Mouse (Mus musculus): Measurements from ENCODE around the gene Krt23.
A peak's percentile ranks its signal among the peaks of the same experiment; 100 is the strongest.

Gene Krt23

DNA sequence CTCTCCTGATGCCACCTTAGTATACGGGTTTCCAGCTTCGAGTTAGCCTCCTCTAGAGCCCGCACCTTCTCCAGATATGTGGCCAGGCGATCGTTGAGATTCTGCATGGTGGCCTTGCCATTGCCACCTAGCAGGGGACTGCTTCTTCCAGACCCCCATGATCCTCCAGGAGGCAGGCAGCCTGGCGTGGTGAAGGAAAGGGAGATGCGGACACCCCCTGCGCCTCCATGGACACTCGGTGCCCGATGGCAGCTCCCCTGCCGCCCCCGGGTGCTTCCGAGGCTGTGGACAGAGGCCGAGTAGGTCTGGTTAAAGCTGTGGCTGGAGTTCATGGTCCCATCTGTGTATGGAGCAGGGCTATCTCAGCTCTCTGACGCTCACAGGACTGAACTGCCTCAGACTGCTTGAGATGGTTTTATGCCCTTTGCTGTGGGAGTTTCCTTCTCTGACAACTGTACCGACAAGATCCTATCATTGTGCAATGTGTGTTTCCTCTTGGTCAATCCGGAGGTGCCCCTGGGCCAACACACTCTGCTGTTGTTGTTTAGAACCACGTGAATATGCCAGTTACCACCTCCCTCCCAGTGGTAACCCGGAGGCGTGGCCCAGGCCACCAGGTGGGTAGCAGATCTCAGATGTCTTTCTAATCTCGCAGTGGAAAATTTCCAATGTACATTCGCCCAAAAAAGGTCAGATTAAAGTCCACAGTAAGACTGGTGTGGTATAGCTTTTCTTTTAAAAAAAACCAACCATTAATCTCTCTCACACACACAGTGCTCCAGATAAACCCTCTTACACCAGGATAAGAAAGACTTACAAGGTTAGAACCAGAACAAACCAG is at the start of gene Krt23:
Gene Krt23, minus strand, starts transcription at position 405 of the 841 bp plus-strand sequence.
- DNase-seq (ENCODE audit: low spot score), result peak; percentile 38

DNA sequence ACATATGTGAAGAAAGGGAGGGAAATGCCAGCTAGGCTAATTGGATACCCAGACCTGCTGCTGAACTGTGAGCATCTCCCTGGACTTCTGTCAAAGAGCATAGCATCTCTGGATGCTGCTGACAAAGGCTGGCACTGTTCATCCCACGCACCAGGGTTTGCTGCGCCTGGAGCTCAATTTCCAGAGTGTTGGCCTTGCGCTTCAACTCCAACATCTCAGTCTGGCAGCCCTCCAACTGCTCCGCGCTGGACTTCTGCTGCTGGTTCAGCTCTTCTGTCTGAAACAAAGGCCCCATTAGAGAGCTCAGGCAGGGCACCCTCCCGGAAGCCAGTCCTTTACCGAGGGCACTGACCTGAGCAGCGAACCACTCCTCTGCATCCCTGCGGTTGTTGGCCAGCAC is 46.8 kb upstream of the Krt23 start:
- no peak for DNase-seq (ENCODE audit: low spot score)

DNA sequence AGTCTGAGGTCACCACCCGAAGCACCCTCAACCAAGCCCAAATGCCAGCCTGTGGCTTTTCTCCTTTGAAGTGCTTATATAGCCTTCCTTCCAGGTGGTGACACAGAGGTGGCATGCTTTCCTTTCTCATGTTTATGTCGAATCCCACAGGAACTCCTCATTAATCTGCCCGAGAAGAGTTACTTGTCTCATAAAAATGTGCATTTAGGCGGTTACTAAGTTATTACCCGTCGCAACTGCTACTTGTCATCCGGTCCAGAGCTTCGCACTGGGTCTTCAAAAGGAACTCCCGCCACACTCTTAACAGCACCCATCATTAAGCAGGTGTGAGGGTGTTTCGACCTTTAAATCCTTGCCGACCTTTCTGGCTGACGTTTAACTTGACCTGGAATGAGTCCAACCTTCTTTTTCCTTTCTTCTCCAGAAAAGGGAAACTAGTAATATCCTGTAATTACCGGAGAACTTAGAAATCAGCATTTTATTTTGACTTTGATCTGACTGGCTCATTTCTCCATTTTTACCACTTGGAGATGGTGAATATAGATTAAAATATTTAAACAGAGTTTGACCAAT is 28.4 kb upstream of the Krt23 start, which contains the start of gene Krt39:
Gene Krt39, minus strand, starts transcription at position 51 of the 573 bp plus-strand sequence.
- no peak for DNase-seq (ENCODE audit: low spot score)

DNA sequence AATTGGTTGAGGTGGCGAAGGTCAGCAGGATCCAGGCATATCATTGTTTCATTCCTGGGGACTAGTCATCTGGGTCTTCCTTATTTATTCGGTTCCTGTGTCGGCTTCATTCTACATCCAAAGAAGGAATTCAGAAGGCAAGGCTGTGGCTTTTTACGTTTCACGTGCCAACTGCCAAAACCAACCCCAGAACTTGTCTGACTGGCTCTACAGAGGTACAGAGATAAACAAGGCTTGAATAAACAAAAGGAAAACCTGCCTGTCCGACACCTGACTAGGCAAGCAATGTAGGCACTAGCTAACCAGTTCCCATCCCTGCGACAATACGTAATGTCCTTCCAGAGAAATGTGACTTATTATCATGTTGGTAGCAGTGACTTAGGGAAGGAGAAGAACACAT is 21.2 kb upstream of the Krt23 start:
- no peak for DNase-seq (ENCODE audit: low spot score)

DNA sequence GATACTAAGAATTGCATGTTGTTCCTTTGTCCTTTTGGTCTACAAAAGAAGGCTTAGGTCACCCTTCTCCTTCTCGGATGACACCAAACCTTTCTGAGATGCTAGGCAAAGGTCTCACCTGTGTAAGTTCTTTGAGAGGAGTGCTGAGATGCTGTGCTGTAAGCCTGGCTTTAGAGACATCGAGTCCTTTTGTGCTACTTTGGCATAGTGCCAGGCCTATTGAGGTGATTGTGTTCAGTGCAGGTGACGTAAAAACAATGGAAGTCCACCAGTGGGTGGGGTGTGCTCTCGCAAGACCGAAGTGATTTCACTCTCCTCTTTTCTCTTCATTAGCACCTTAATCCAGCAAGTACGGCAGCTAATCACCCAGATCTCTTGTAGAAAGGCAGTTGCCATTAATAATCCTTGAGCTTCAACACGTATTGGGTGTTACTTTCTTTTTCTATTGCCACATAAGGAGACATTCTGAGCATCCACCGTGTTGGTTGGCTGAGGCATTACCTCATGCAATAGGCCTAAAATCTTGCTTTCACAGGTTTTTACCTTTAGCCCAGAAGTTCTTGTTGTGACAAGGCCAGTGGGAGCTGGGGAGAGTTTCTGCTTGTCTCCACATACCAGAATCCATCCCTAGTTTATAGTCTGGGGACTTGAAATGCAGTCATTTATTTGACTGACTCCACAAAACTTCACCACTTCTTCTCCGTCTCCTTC is 7.3 kb upstream of the Krt23 start:
- no peak for DNase-seq (ENCODE audit: low spot score)

DNA sequence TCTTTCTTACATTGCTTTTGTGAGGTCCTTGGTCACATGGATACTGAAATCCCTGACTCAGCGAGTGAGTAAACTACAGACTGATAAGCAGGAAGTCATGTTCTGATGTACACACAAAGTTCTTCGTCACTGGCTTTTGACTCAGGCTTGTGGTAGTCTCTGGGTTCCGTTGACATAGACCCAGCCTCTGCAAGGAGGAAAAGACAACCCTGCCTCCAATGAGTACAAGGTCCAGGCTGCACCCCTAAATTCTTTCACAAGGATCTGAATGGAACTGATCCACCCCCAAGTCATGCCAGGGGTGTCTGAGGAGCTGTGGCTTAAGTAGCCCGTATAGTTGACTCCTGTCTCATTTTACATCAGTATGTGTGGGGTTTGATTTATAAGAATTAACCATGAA is 3.5 kb upstream of the Krt23 start:
- DNase-seq (ENCODE audit: low spot score), result no peak

DNA sequence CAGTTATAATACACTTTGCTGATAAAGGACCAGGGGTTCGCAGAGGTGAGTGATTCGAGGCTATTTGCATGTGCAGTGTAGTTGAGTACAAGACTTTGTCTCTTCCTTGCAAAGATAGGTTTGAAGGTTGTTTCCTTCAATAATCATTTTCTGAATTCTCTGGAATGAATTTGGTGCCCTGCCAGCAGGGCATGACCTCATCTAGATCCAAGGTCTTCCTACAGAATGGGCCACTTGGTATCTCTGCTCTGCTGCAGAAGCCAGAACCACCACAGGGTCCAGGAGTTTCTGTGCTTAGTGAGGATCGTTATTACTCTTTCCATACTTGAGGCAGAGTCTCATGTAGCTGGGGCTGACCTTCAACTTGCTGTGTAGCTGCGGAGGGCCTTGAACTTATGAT is 1.8 kb upstream of the Krt23 start:
- DNase-seq (ENCODE audit: low spot score), result no peak

DNA sequence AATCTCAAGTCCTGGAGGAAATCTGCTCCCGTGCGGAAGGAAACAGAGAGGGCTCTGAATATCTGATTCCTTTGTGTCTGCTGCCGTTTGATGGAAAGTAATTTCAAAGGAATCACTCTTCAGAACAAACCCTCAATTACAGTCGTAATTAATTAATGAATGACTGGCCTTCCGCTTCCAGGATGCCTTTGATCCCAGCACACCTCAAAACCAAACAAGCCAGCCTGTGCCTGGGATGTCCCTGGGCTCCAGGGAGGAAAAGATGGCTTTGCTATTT is 575 bp upstream of the Krt23 start:
- DNase-seq (ENCODE audit: low spot score), result no peak

DNA sequence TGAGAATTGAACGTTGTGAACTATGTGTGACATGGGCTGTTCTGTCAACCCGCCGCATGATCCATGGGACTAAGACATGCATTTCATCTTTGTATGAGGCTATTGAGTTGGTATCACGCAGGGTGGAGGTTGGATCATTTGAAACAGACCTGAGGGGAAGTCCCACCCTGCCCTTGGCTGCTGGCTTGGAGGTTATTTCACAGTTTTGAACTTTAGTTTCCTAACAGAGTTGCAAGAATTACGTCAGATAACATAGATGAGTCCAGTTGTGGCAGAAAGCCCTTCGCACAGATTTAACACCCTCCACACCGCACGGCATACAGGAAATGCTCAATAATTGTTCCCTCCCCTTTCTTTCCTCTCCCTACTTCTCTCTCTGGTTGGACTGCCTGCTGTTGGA is 1.9 kb downstream of the Krt23 start:
- no peak for DNase-seq (ENCODE audit: low spot score)

DNA sequence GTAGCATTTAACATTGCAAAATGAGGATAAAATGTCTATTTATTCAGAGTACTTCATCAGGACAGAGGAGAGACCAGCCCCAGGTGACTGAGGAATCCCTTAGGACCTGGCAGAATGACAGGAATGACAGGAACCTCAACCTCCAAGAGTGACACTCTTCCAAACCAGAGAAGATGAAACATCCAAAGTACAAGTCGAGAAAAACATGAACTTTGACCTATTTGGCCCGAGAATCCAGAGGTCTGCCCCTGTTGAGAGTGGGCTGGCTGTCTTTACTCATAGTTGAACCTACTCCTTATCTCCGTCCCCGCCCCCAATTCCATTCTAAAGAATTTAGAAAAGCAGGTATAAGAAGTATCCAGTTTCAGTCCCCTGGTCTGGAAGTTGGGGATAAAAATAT is 2.3 kb downstream of the Krt23 start:
- DNase-seq (ENCODE audit: low spot score), result peak; percentile 48

DNA sequence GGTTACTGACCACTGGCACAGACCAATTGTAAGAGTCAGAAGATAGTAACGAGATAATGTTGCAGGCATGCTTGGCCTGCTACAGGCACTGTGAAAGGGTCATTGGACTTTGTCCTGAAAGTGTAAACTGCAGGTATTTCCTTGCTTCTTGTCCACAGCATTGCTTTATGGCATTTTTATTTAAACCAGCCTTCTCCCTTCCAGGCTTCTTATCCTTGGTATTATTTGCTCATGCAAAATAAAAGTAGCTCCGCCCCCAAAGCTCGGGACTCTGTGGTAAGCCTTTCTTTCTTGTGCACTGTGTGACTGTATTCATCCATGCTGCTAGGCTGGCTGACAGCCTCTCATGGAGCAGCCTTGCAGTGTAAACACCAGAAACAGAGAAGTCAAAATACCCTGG is 3.7 kb downstream of the Krt23 start:
- DNase-seq (ENCODE audit: low spot score), result peak; percentile 34

DNA sequence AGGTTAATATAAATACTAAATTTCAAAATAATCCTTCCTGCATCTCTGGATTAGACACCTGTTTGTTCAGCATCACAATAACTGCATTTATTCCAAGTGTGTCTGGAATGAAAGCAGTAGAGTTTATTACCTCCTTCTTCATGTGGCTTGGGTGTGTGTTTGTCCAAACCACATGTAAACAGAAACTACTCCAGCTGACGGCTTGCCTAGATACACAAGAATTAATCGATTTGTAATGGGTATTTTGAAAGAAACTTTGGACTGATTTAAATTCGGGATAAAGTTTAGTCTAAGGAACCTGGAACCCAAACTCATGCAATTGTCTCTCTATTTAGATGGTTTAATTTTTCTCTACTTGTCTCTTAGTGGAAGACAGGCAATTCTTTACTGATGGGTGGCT is 18.0 kb downstream of the Krt23 start:
- DNase-seq (ENCODE audit: low spot score), result no peak

DNA sequence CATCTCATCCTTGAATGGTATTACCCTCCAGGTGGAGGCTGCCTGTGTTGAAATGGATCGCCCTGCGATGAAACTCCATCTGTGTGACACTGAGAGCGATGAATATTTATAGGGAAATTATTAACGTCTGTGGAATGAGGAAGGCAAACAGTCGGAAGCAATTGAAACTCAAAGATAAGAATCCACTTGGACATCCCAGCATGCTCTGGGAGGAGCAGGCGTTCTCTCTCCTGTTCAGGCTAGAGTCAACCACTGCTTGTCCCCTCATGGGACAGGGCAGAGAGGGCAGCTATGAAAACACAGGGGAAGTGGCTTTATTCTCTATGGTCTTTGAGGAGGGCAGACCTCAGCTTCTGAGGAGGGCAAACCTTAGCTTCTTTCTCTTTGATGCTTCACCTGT is 19.5 kb downstream of the Krt23 start:
- no peak for DNase-seq (ENCODE audit: low spot score)

DNA sequence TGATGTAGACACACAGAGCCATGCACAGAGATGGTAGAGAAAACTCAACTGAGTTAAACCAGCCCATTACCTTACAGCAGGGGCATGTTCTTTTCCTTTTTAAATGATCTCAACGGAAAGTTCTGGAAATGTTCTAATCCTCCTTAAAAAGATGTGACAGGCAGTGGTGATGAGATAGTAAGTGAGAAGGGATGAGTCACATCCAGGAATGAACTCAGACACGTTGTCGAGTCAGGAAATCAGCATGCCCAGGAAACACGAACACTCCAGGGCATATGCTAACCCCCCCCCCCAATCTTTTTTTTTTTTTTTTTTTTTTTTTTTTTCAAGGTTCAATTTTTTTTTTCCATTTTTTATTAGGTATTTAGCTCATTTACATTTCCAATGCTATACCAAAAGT is 20.5 kb downstream of the Krt23 start:
- no peak for DNase-seq (ENCODE audit: low spot score)

DNA sequence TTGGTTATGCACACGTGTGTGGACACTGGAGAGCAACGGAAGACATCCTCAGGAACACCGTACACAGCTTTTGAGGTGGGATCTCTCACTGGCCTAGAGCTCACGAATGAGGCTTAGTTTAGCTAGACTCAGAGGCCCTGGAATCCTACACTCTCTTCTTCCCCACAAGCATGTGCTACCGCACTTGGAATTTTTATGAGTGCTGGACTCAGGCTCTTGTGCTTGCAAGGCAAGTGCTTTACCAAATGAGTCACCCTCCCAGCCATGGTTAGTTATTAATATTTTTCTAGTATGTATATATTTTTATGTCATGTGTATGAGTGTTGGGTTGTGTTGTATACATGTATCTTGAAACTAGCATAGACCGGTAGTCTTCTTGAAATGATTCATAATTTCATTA is 21.0 kb downstream of the Krt23 start:
- DNase-seq (ENCODE audit: low spot score), result no peak

DNA sequence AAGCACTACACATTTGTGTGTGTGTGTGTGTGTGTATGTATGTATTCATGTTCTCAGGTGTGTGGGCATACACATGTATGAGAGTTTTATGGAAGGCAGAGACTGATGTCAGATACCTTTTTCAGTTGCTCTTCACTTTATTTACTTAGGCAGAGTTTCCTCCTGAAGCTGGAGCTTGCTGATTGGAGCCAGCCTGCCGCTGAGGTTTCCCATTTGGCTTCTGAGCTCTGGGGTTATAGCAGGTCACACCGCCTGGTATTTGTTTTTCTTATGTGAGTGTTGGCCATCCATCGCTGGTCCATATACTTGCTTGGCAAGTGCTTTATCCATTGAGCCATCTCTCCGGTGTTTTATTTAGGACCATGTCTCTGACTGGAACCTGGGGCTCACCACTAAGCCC is 23.7 kb downstream of the Krt23 start:
- no peak for DNase-seq (ENCODE audit: low spot score)

DNA sequence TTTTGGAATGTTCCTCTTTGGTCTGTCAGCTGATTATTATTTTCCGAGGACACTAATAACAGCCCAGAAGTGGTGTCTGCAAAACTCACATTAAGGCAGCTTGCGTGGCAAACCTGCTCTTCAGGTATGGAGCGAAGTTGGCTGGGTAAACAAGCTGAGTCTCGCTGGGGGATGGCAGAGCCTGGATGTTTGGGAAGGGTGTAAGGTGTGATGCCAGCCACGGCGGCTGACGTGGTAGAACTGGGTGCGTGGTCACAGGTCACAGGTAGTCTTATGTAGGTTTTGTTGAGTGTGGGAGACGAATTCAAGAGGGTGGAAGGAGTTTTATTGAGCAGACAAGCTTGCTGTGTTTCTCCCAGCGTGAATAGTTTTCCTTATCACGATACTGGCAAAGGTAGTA is 24.4 kb downstream of the Krt23 start:
- DNase-seq (ENCODE audit: low spot score), result no peak

DNA sequence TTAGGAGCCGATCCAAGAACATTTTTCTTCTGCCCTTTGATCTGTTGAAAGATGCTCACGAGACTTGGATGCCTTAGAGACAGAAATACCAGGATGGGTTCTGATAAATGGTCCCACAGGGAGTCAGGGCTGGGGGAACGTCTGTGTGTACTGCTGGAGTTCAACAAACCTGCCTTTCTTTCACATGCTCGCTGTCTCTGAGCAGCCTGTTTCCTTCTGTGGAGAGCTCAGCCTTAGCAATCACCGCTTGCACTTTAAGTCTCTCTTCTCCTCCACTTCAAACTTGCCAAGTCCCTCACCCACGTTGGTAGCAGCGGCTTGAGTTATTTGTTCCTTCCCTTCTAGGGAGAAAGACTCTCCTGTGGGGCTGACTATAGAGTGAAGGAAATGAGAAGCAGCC is 26.6 kb downstream of the Krt23 start:
- DNase-seq (ENCODE audit: low spot score), result no peak

DNA sequence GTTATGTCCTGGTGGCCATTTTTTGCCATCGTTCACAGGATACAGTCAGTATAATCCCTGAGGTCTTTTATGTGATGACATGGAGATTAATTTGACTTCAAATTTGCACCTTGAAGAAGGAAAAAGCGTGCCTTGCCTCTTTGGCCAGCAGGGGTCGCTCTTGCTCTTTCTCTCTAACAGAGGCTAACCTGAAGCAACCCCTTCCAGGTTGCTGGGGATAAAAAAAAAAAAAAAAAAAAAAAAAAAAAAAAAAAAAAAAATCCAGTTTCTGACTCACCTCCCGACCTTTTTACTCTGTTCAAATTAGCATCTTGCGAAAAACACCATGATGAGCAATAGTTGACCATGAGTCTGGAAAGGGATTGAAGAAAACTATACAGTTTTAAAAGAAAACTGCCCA is 28.1 kb downstream of the Krt23 start:
- DNase-seq (ENCODE audit: low spot score), result peak; percentile 65

DNA sequence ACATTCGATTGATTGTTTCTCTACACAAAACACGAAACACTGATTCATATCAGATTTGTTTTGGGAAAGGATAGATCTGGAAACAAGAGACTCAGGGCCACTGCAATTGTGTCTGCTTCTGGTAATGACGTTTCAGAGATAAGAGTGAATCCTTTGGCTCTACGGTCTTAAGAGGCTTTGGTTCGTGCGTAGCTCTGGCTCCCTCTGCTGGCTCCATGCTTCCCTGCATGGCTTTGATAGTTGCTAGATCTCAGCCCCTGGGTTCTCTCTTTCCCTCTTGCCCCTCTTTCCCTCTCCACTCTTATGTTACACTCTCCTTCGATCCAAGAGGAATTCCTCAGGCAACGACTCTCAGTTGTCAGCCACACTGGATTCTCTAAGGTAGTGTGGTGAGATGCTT is 29.8 kb downstream of the Krt23 start:
- DNase-seq (ENCODE audit: low spot score), result peak; percentile 61

DNA sequence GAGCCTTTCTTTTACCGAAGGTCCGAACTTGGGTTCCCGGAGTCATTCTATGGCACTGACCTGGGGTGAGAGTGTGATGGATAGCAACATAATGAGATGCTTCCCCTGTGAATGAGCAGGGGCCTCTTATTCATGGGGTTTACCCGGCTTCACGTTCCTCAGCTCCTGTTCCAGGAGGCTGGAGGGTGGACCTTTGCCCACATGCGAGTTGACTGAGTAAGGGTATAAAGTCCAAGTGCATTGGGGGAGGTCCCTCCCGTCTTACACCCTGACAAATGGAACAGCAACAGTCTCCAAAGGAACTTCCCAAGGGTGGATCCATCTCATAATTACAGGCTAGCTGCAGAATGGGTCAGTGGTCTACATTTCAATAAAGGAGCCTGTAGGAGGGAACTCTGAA is 31.2 kb downstream of the Krt23 start:
- peak; percentile 76 for DNase-seq (ENCODE audit: low spot score)

DNA sequence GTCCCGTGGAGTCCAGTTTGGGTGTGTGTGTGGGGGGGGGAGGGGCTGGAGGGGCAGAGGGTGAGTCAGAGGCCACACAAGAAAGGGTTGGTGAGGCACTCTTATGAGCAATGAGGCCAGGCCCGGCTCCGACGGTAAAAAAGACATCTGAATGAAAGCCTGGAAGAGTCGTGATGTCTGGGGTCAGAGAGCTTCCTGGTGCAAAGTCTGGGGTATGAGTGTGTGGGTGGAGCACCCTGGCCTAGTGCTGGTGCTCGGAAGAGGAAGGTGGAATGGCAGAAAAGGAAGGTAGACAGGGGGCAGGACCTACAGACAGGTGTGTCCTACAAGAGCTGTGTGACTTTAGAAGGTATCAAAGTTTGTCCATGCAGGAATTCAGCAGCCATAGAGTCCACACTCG is 34.0 kb downstream of the Krt23 start:
- no peak for DNase-seq (ENCODE audit: low spot score)

DNA sequence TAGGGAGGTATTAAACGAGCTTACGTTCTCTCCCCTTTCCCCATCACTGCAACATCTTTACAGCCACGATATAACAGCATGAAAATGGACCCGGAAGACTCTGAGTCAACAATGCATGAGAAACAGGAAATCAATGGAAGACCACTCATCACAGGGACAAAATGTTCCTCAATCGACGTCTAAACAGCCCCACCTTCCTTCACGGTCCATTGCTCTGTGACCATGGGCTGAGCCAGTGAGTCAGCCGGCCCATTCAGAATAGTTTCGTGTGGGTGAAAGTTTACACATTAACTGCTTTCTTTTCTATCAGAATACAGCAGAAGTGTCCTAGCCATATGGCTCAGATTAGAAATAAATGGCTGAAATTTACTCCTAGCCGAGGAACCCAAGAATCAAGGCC is 38.2 kb downstream of the Krt23 start:
- no peak for DNase-seq (ENCODE audit: low spot score)

DNA sequence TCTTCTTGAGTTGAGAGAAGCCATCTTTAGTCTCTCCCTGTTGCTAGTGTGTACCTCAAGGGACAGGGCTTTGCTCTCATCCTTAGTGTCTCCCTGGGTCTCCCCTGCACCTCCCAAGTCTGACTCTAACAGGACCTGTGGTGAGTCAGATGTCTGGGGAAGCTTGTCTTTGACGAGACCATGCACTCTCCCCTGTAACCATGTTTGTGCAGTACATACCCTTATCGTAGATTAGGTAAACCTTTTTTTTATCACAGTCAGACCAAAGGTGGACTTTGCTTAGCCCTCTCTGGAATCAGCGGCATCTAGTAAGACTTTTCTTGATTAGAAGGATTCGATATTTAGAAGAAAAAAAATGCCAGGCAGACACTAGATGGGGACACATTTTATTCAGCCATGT is 38.9 kb downstream of the Krt23 start:
- DNase-seq (ENCODE audit: low spot score), result peak; percentile 42

All from yolk sac, embryonic 10.5 days (tissue).